Mouse (Mus musculus) limb, embryonic 13.5 days (tissue): ENCODE measurements around the gene Pwp2. TPM values are rescaled to one million over a fixed set of nuclear protein-coding genes. Genes with fewer than 3 reads are reported as not detected.
A peak's percentile ranks its signal among the peaks of the same experiment; 100 is the strongest.
"Not testable (repeated sequence)": the region's sequence is repeated elsewhere in the genome, so short reads cannot be mapped to it uniquely, and the experiment has no call there.

Source experiments
- ATAC-seq: fragments of 200-750 bp; cut with Nextera tagmentation; 2 replicates; pipeline ENCODE4 v1.8.0; 2017; ENCODE audit warnings: low read depth, moderate number of reproducible peaks, moderate TSS enrichment; ENCODE audit not compliant: low FRiP score
- H3K27ac ChIP-seq: fragments of 300-500 bp; sonication (generic); 2 replicates; pipeline ENCODE4 v1.5.1; 2015; ENCODE audit warnings: inconsistent platforms, mild to moderate bottlenecking, moderate library complexity
- H3K27me3 ChIP-seq: fragments of 300-500 bp; sonication (generic); 2 replicates; pipeline ENCODE4 v1.6.1; 2015; ENCODE audit warnings: mild to moderate bottlenecking, inconsistent platforms
- H3K36me3 ChIP-seq: fragments of 300-500 bp; sonication (generic); 2 replicates; pipeline ENCODE4 v1.6.1; 2015; ENCODE audit warnings: inconsistent platforms, mild to moderate bottlenecking, moderate library complexity
- H3K4me1 ChIP-seq: fragments of 300-500 bp; sonication (generic); 2 replicates; pipeline ENCODE4 v1.6.1; 2015; ENCODE audit warnings: inconsistent platforms
- H3K4me2 ChIP-seq: fragments of 300-500 bp; sonication (generic); replicated peaks from 2 replicates; pipeline ENCODE4 v1.6.1; 2015; ENCODE audit warnings: inconsistent platforms, mild to moderate bottlenecking, moderate library complexity
- H3K4me3 ChIP-seq: fragments of 300-500 bp; sonication (generic); 2 replicates; pipeline ENCODE4 v1.5.1; 2015; ENCODE audit warnings: moderate library complexity, mild to moderate bottlenecking, inconsistent platforms
- H3K9ac ChIP-seq: fragments of 300-500 bp; sonication (generic); 2 replicates; pipeline ENCODE4 v1.6.1; 2015; ENCODE audit warnings: mild to moderate bottlenecking, inconsistent platforms
- H3K9me3 ChIP-seq: fragments of 300-500 bp; sonication (generic); 2 replicates; pipeline ENCODE4 v1.6.1; 2016; ENCODE audit warnings: inconsistent platforms
- WGBS: fragments of 180-500 bp; shearing (Covaris S2); methylation state at CpG from one replicate; pipeline ENCODE4 v1.1.7; 2015; 5-methylcytosine and 5-hydroxymethylcytosine counted together
- polyA plus RNA-seq: library from polyadenylated mRNA; unstranded; fragments of >200 nt; fragmentation: Nextera tagmentation; extraction: Ambion mirVana; gene quantifications from 2 replicates; pipeline ENCODE4 v1.2.1, GENCODE M21; 2015

Pwp2 gene
- polyA plus RNA-seq, 1 experiment from 2014 or later: 22.5 TPM

GRCm38 (mm10) chr10:78135947-78136346 is 49.0 kb downstream of the Pwp2 start:
- no peaks in the 10 kb centered on the region for H3K9me3 ChIP-seq
- H3K4me2 ChIP-seq: no peak overlapping the region
- no peaks in the 10 kb centered on the region for H3K27me3 ChIP-seq
- 0 out of 2 replicates have a peak, but pooled peaks have one; percentile 2 for ATAC-seq
- H3K4me3 ChIP-seq: no peak overlapping the region
- peaks cover 32% of the 10 kb centered on the region for H3K4me1 ChIP-seq
- 80% methylated on average over 5 of the region's 5 CpGs for WGBS
- no peaks in the 10 kb centered on the region for H3K36me3 ChIP-seq
- no peak overlapping the region for H3K27ac ChIP-seq
- no peak overlapping the region for H3K9ac ChIP-seq

GRCm38 (mm10) chr10:78134975-78135798 is 49.8 kb downstream of the Pwp2 start:
- peak overlapping the region; percentile 52 for H3K4me2 ChIP-seq
- H3K9ac ChIP-seq: peak overlapping the region; percentile 31; the same call in 1 of the 2 replicates
- H3K27me3 ChIP-seq: no peaks in the 10 kb centered on the region
- H3K27ac ChIP-seq: peak overlapping the region; percentile 39; the same call in 1 of the 2 replicates
- H3K36me3 ChIP-seq: no peaks in the 10 kb centered on the region
- H3K4me3 ChIP-seq: peak overlapping the region; percentile 10
- peaks cover 32% of the 10 kb centered on the region for H3K4me1 ChIP-seq
- ATAC-seq: peak; percentile 30
- no peaks in the 10 kb centered on the region for H3K9me3 ChIP-seq
- 11% methylated on average over 14 of the region's 14 CpGs for WGBS

DNA sequence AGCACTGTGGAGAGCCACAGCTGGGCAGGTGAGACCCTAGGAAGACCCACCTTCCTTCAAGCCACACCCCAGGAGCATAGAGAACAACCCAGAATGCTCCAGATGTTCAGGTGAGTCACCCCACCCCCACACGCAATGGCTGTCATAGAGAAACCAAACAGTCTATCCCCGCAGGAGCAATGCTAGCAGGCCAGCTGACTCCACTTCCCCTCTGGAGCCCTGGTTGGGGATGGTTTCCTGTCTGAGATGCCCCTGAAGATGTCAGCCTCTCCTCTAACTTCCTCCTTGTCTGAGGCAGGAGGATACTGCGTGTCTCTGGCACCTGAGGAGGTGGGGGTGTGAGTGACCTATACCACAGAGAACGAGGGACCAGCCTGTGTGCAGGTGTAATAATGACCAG is 50.5 kb downstream of the Pwp2 start:
- H3K4me3 ChIP-seq: no peak overlapping the region
- no peak for ATAC-seq
- peak overlapping the region; percentile 52; the same call in 1 of the 2 replicates for H3K4me2 ChIP-seq
- H3K9ac ChIP-seq: peak overlapping the region; percentile 31; the same call in 1 of the 2 replicates
- no peaks in the 10 kb centered on the region for H3K36me3 ChIP-seq
- no peak overlapping the region for H3K27ac ChIP-seq
- no peaks in the 10 kb centered on the region for H3K27me3 ChIP-seq
- no peaks in the 10 kb centered on the region for H3K9me3 ChIP-seq
- H3K4me1 ChIP-seq: peaks cover 38% of the 10 kb centered on the region
- 73% methylated on average over 4 of the region's 4 CpGs for WGBS

DNA sequence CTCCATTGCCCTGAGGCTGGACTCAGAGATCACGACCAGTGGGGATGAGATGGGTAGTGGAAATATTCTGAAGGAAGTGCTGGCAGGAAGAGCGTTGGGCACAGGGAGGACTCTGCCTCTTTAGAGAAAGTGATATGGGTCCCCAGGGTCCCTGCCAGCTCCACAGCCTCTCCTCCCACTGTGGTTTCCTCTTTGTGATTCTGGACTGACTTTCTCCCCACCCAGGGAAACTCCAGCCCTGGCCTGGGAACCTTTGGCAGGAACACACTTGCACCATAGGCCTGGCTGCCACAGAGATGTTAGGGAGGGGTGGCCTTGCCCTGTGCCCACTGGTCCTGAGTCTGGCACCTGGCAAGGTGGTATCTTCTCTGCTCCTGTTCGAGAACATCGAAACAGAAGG is 55.0 kb downstream of the Pwp2 start:
- H3K36me3 ChIP-seq: no peaks in the 10 kb centered on the region
- WGBS: 81% methylated on average over 4 of the region's 4 CpGs
- no peak overlapping the region for H3K4me3 ChIP-seq
- no peak for ATAC-seq
- H3K27me3 ChIP-seq: no peaks in the 10 kb centered on the region
- peaks cover 32% of the 10 kb centered on the region for H3K4me1 ChIP-seq
- H3K9ac ChIP-seq: no peak overlapping the region
- no peaks in the 10 kb centered on the region for H3K9me3 ChIP-seq
- no peak overlapping the region for H3K27ac ChIP-seq
- H3K4me2 ChIP-seq: no peak overlapping the region

GRCm38 (mm10) chr10:78129423-78129822 is 55.5 kb downstream of the Pwp2 start:
- Histone ChIP-seq H3K27ac (no peak overlapping the region), H3K4me1 (peaks cover 26% of the 10 kb centered on the region), H3K9ac (no peak overlapping the region), H3K27me3 (no peaks in the 10 kb centered on the region), H3K36me3 (no peaks in the 10 kb centered on the region), H3K4me3 (no peak overlapping the region), H3K9me3 (no peaks in the 10 kb centered on the region), H3K4me2 (no peak overlapping the region)
- ATAC-seq: peak; percentile 5; the same call in 1 of the 2 replicates
- WGBS: 33% methylated on average over 11 of the region's 11 CpGs

DNA sequence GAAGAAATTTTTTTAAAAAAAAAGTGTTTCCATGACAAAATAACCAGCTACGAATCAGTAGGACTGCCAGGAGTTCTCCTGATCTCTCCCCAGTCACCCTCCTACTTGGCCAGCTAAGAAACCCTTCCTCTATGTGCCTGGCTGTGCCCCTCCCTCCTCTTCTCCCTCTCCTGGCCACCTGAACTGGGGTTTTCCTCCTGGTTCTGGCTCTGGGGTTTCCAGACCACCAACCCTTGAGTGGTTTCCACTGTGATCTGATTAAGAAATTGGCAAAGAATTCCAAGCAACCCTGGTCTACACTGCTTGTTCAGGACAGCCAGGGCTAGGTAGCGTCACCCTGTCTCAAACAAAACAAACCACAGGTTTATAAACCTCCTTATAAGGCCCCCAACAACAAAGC is 56.3 kb downstream of the Pwp2 start:
- H3K27me3 ChIP-seq: no peaks in the 10 kb centered on the region
- H3K4me1 ChIP-seq: peaks cover 19% of the 10 kb centered on the region; the same call in 1 of the 2 replicates
- no peak overlapping the region for H3K9ac ChIP-seq
- H3K4me3 ChIP-seq: no peak overlapping the region
- H3K27ac ChIP-seq: no peak overlapping the region
- no peak overlapping the region for H3K4me2 ChIP-seq
- H3K36me3 ChIP-seq: no peaks in the 10 kb centered on the region
- no peaks in the 10 kb centered on the region for H3K9me3 ChIP-seq
- no peak for ATAC-seq
- 83% methylated on average over 2 of the region's 2 CpGs for WGBS

DNA sequence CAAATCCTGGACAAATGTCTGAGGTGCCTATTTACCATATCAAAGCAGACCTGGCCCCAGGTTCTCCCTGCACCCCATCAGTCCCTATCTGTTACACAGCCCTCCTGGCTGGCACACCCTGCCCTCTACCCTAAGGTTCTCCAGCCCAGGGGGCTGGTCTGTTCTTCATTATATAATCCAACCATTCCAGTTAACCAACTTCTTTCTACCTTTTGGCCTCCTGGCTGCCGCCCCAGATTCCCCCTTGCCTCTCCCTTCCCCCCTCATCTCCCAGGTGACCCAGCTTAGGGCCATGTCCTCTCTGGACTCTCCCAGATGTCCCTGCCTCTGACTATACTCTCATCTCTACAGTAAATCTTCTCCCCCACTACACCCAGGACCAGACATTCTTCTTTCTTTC is 57.0 kb downstream of the Pwp2 start:
- no peaks in the 10 kb centered on the region for H3K36me3 ChIP-seq
- H3K9me3 ChIP-seq: no peaks in the 10 kb centered on the region
- peaks cover 19% of the 10 kb centered on the region; the same call in 1 of the 2 replicates for H3K4me1 ChIP-seq
- WGBS: 40% methylated on average over 1 of the region's 1 CpGs
- no peak overlapping the region for H3K27ac ChIP-seq
- H3K4me3 ChIP-seq: no peak overlapping the region
- no peak overlapping the region for H3K9ac ChIP-seq
- no peak overlapping the region for H3K4me2 ChIP-seq
- H3K27me3 ChIP-seq: no peaks in the 10 kb centered on the region
- ATAC-seq: no peak

- H3K9me3 ChIP-seq: no peaks in the 10 kb centered on the region
- no peaks in the 10 kb centered on the region for H3K36me3 ChIP-seq
- H3K9ac ChIP-seq: no peak overlapping the region
- H3K4me1 ChIP-seq: peaks cover 19% of the 10 kb centered on the region; the same call in 1 of the 2 replicates
- WGBS: 66% methylated on average over 9 of the region's 9 CpGs
- H3K4me3 ChIP-seq: no peak overlapping the region
- H3K27me3 ChIP-seq: no peaks in the 10 kb centered on the region
- no peak overlapping the region for H3K4me2 ChIP-seq
- ATAC-seq: no peak
- no peak overlapping the region for H3K27ac ChIP-seq
Measured at GRCm38 (mm10) chr10:78127046-78127870, 57.7 kb downstream of the Pwp2 start.

GRCm38 (mm10) chr10:78126311-78126710 is 58.6 kb downstream of the Pwp2 start:
- H3K36me3 ChIP-seq: no peaks in the 10 kb centered on the region
- no peaks in the 10 kb centered on the region for H3K27me3 ChIP-seq
- H3K9me3 ChIP-seq: no peaks in the 10 kb centered on the region
- H3K4me1 ChIP-seq: peaks cover 19% of the 10 kb centered on the region; the same call in 1 of the 2 replicates
- no peak for ATAC-seq
- no peak overlapping the region for H3K4me3 ChIP-seq
- WGBS: 87% methylated on average over 5 of the region's 5 CpGs
- no peak overlapping the region for H3K9ac ChIP-seq
- no peak overlapping the region for H3K27ac ChIP-seq
- H3K4me2 ChIP-seq: no peak overlapping the region

GRCm38 (mm10) chr10:78125061-78125460 is 59.9 kb downstream of the Pwp2 start:
- WGBS: 56% methylated on average over 8 of the region's 8 CpGs
- not testable (repeated sequence) for H3K4me2 ChIP-seq, H3K9ac ChIP-seq, H3K9me3 ChIP-seq, H3K36me3 ChIP-seq, H3K4me3 ChIP-seq, ATAC-seq, H3K27ac ChIP-seq, H3K27me3 ChIP-seq
- peaks cover 19% of the 10 kb centered on the region; the same call in 1 of the 2 replicates for H3K4me1 ChIP-seq

DNA sequence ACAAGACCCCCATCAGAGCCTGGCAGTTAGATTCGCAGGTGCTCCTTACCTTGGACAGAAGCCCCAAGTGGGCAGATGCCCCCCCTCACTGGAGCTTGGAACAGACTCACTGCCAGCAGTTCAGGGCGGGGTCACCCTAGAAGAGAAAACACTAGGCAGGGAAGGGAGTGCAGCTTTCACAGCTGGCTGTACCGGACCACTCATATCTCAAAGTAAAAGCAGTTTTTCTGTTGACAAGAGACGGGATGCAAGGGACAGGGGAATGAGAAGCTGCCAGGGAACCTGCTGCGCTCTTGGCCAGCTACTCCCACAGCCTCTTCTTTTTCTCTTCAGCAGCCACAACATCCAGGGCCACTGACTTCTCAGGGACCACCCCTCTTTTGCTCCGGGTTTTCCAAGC is 60.8 kb downstream of the Pwp2 start:
- not testable (repeated sequence) for H3K27ac ChIP-seq, H3K9ac ChIP-seq, ATAC-seq, H3K9me3 ChIP-seq, H3K27me3 ChIP-seq, H3K4me2 ChIP-seq, H3K4me3 ChIP-seq, H3K36me3 ChIP-seq
- H3K4me1 ChIP-seq: peaks cover 11% of the 10 kb centered on the region; the same call in 1 of the 2 replicates
- 56% methylated on average over 6 of the region's 6 CpGs for WGBS
